Mouse (Mus musculus) megakaryocyte, embryonic 14.5 days (primary cell): ENCODE results near the gene Anapc11. TPM values are rescaled to one million over a fixed set of nuclear protein-coding genes. Genes with fewer than 3 reads are reported as not detected.

ENCODE experiments used
- H3K27me3 ChIP-seq: replicated peaks from 2 replicates; pipeline ENCODE3; 2012; ENCODE audit warnings: inconsistent platforms
- H3K36me3 ChIP-seq: replicated peaks from 2 replicates; pipeline ENCODE3; 2012; ENCODE audit warnings: low read length, inconsistent platforms, mixed read lengths
- H3K4me1 ChIP-seq: 2 replicates; pipeline ENCODE4 v1.6.1; 2012; ENCODE audit warnings: inconsistent platforms
- H3K4me3 ChIP-seq: replicated peaks from 2 replicates; pipeline ENCODE3; 2012; ENCODE audit warnings: moderate library complexity, mild to moderate bottlenecking, inconsistent platforms
- H3K9me3 ChIP-seq: 2 replicates; pipeline ENCODE4 v1.6.1; 2012; ENCODE audit warnings: inconsistent platforms
- FLI1 ChIP-seq: IDR thresholded peaks from 2 replicates; pipeline ENCODE4 v1.6.1; 2012; ENCODE audit warnings: low read length, inconsistent platforms, mixed read lengths
- GATA1 ChIP-seq: IDR thresholded peaks from 3 replicates; pipeline ENCODE4 v1.6.1; 2012; ENCODE audit warnings: mixed read lengths, low read length, inconsistent platforms, borderline replicate concordance
- polyA plus RNA-seq: library from polyadenylated mRNA; stranded (reverse); fragments of >175 nt; gene quantifications from 2 replicates; pipeline ENCODE4 v1.2.3, GENCODE M21; 2012; ENCODE audit warnings: low replicate concordance; ENCODE audit not compliant: insufficient read depth

Gene Anapc11
- polyA plus RNA-seq, 1 experiment = 315 TPM

- H3K9me3 ChIP-seq = no peaks in the 10 kb centered on the region
- H3K27me3 ChIP-seq = peaks cover 4% of the 10 kb centered on the region
- peak within 1 kb of the TSS; percentile 89 for H3K4me3 ChIP-seq
- peaks cover 35% of the 10 kb centered on the region for H3K4me1 ChIP-seq
- no peak for TF ChIP-seq GATA1
- TF ChIP-seq FLI1 = no peak
- H3K36me3 ChIP-seq = no peaks in the 10 kb centered on the region
Measured at GRCm38 (mm10) chr11:120648001-120648476, 49.8 kb downstream of the Anapc11 start, which contains the start of gene Myadml2. Gene Myadml2, minus strand, starts transcription at chr11:120648158.

GRCm38 (mm10) chr11:120651872-120652271 is 53.7 kb downstream of the Anapc11 start:
- Histone ChIP-seq H3K4me3 (no peak overlapping the region), H3K27me3 (peaks cover 31% of the 10 kb centered on the region), H3K9me3 (no peaks in the 10 kb centered on the region), H3K4me1 (peaks cover 26% of the 10 kb centered on the region), H3K36me3 (no peaks in the 10 kb centered on the region)
- TF ChIP-seq FLI1 (no peak), GATA1 (no peak)

GRCm38 (mm10) chr11:120654741-120655140 is 56.5 kb downstream of the Anapc11 start:
- no peaks in the 10 kb centered on the region for H3K36me3 ChIP-seq
- TF ChIP-seq GATA1 = no peak
- TF ChIP-seq FLI1 = no peak
- H3K4me3 ChIP-seq = no peak overlapping the region
- H3K27me3 ChIP-seq = peaks cover 57% of the 10 kb centered on the region
- no peaks in the 10 kb centered on the region for H3K9me3 ChIP-seq
- H3K4me1 ChIP-seq = peaks cover 24% of the 10 kb centered on the region

GRCm38 (mm10) chr11:120657301-120657700 is 59.1 kb downstream of the Anapc11 start:
- Histone ChIP-seq H3K27me3 (peaks cover 83% of the 10 kb centered on the region), H3K4me3 (no peak overlapping the region), H3K4me1 (peaks cover 43% of the 10 kb centered on the region), H3K9me3 (no peaks in the 10 kb centered on the region), H3K36me3 (no peaks in the 10 kb centered on the region)
- TF ChIP-seq GATA1 (no peak), FLI1 (no peak)

Other genes with a start within 250 kb of the Anapc11 start
- gene Actg1, start 249.9 kb upstream of the Anapc11 start, polyA plus RNA-seq = 2,399 and 2,630 TPM in 2 replicates
- 1.7 and 3.0 TPM in 2 replicates for gene Fscn2, start 236.9 kb upstream of the Anapc11 start, polyA plus RNA-seq
- 12.4 and 19.3 TPM in 2 replicates for gene Faap100, start 219.7 kb upstream of the Anapc11 start, polyA plus RNA-seq
- gene Nploc4, start 160.7 kb upstream of the Anapc11 start, polyA plus RNA-seq = 56.7 and 150 TPM in 2 replicates
- not detected in 2 replicates for gene Tspan10, start 155.8 kb upstream of the Anapc11 start, polyA plus RNA-seq
- gene Pde6g, start 144.9 kb upstream of the Anapc11 start, polyA plus RNA-seq = not detected in 2 replicates
- gene Oxld1, start 140.4 kb upstream of the Anapc11 start, polyA plus RNA-seq = 7.9 and 17.7 TPM in 2 replicates
- gene Ccdc137, start 140.3 kb upstream of the Anapc11 start, polyA plus RNA-seq = 11.0 TPM in 1 of 2 replicates, not detected in the other
- 12.1 and 61.1 TPM in 2 replicates for gene Arl16, start 130.8 kb upstream of the Anapc11 start, polyA plus RNA-seq
- gene Mrpl12, start 113.8 kb upstream of the Anapc11 start, polyA plus RNA-seq = 217 and 285 TPM in 2 replicates
- 47.3 and 132 TPM in 2 replicates for gene Slc25a10, start 106.6 kb upstream of the Anapc11 start, polyA plus RNA-seq
- gene Gcgr, start 67.7 kb upstream of the Anapc11 start, polyA plus RNA-seq = not detected in 2 replicates
- 227 and 338 TPM in 2 replicates for gene Mcrip1, start 48.7 kb upstream of the Anapc11 start, polyA plus RNA-seq
- gene Ppp1r27, start 47.3 kb upstream of the Anapc11 start, polyA plus RNA-seq = 0.25 TPM in 1 of 2 replicates, not detected in the other
- gene P4hb, start 25.2 kb upstream of the Anapc11 start, polyA plus RNA-seq = 1,223 and 1,872 TPM in 2 replicates
- gene Arhgdia, start 16.8 kb upstream of the Anapc11 start, polyA plus RNA-seq = 1,582 and 1,923 TPM in 2 replicates
- 25.9 and 253 TPM in 2 replicates for gene Alyref, start 56 bp upstream of the Anapc11 start, polyA plus RNA-seq
- gene Npb, start 10.1 kb downstream of the Anapc11 start, polyA plus RNA-seq = 2.7 and 7.7 TPM in 2 replicates
- gene Pcyt2, start 19.5 kb downstream of the Anapc11 start, polyA plus RNA-seq = 143 and 168 TPM in 2 replicates
- 275 and 278 TPM in 2 replicates for gene Sirt7, start 26.8 kb downstream of the Anapc11 start, polyA plus RNA-seq
- gene Mafg, start 35.2 kb downstream of the Anapc11 start, polyA plus RNA-seq = 59.5 and 102 TPM in 2 replicates
- gene Pycr1, start 45.3 kb downstream of the Anapc11 start, polyA plus RNA-seq = 3.6 and 7.7 TPM in 2 replicates
- gene Myadml2, start 49.7 kb downstream of the Anapc11 start, polyA plus RNA-seq = 0.44 TPM in 1 of 2 replicates, not detected in the other
- gene Notum, start 62.8 kb downstream of the Anapc11 start, polyA plus RNA-seq = 0.46 TPM in 1 of 2 replicates, not detected in the other
- gene Aspscr1, start 74.6 kb downstream of the Anapc11 start, polyA plus RNA-seq = 237 and 458 TPM in 2 replicates
- gene Cenpx, start 115.3 kb downstream of the Anapc11 start, polyA plus RNA-seq = 93.0 and 128 TPM in 2 replicates
- 10.0 and 23.5 TPM in 2 replicates for gene Lrrc45, start 115.5 kb downstream of the Anapc11 start, polyA plus RNA-seq
- gene Rac3, start 123.0 kb downstream of the Anapc11 start, polyA plus RNA-seq = 1.8 and 2.3 TPM in 2 replicates
- gene Dcxr, start 128.9 kb downstream of the Anapc11 start, polyA plus RNA-seq = 100 and 241 TPM in 2 replicates
- 2.1 TPM in 1 of 2 replicates, not detected in the other for gene Cbr2, start 133.7 kb downstream of the Anapc11 start, polyA plus RNA-seq
- 601 and 1,141 TPM in 2 replicates for gene Hmga1b, start 164.4 kb downstream of the Anapc11 start, polyA plus RNA-seq
- gene Rfng, start 185.8 kb downstream of the Anapc11 start, polyA plus RNA-seq = 26.0 and 43.8 TPM in 2 replicates
- 13.8 and 27.0 TPM in 2 replicates for gene Gps1, start 185.9 kb downstream of the Anapc11 start, polyA plus RNA-seq
- 29.4 and 74.3 TPM in 2 replicates for gene Dus1l, start 198.0 kb downstream of the Anapc11 start, polyA plus RNA-seq
- 328 and 589 TPM in 2 replicates for gene Fasn, start 226.1 kb downstream of the Anapc11 start, polyA plus RNA-seq